Comparison of ENCODE assay signal across 9 mouse cellular contexts in genomic region chr2:137110214-137110898, GRCm38 (mm10). TPM values are rescaled to one million over a fixed set of nuclear protein-coding genes. Genes with fewer than 3 reads are reported as not detected.
DNase-seq lines count a peak whose midpoint lies in the region; ATAC-seq lines count a peak whose summit lies in the region.
"Had no signal": no experiment of that assay in that cellular context is flagged by ENCODE, and none has a peak within 500 bp of the region (broad histone marks: within the 10 kb centered on the region; RNA-seq: fewer than 3 reads in every experiment).

No protein-coding gene starts in this region.

- peaks cover 77% of the 10 kb centered on the region for H3K4me1 ChIP-seq in heart, embryonic 13.5 days
- H3K4me1 ChIP-seq in embryonic facial prominence, embryonic 14.5 days (ENCODE audit: control insufficient read depth, insufficient read depth, low read length): peaks cover 36% of the 10 kb centered on the region
- H3K4me1 ChIP-seq in neural tube, embryonic 14.5 days (ENCODE audit: control insufficient read depth, insufficient read depth, low read length): peaks cover 35% of the 10 kb centered on the region

- no peak for ATAC-seq in heart, embryonic 13.5 days (ENCODE audit: extremely low read depth, insufficient number of reproducible peaks, low FRiP score, low TSS enrichment)
- ATAC-seq in embryonic facial prominence, embryonic 14.5 days (ENCODE audit: low read depth): no peak
- ATAC-seq in neural tube, embryonic 14.5 days (ENCODE audit: low read depth): 0 out of 2 replicates have a peak, but pooled peaks have one; percentile 12
- no peak for ATAC-seq in erythroblast, adult 5-6 weeks (replicated peaks; ENCODE audit: low FRiP score, poor library complexity, severe bottlenecking)

- peak overlapping the region; percentile 94 for H3K4me2 ChIP-seq in heart, embryonic 13.5 days
- H3K4me2 ChIP-seq in embryonic facial prominence, embryonic 14.5 days (ENCODE audit: low read depth, low read length): peak overlapping the region; percentile 16
- no peak overlapping the region; the same call in 1 of the 2 replicates for H3K4me2 ChIP-seq in neural tube, embryonic 14.5 days (ENCODE audit: low read depth, low read length)

- H3K9ac ChIP-seq in heart, embryonic 13.5 days: peak overlapping the region; percentile 61; the same call in 1 of the 2 replicates
- no peak overlapping the region for H3K9ac ChIP-seq in embryonic facial prominence, embryonic 14.5 days (ENCODE audit: low read depth, low read length)
- H3K9ac ChIP-seq in neural tube, embryonic 14.5 days (replicated peaks; ENCODE audit: low read depth, low read length): no peak overlapping the region

- WGBS in heart, embryonic 13.5 days: 50% methylated on average over 4 of the region's 4 CpGs
- WGBS in embryonic facial prominence, embryonic 14.5 days: 56% methylated on average over 4 of the region's 4 CpGs
- WGBS in neural tube, embryonic 14.5 days: 13% methylated on average over 4 of the region's 4 CpGs

- no peaks in the 10 kb centered on the region for H3K9me3 ChIP-seq in heart, embryonic 13.5 days
- no peaks in the 10 kb centered on the region for H3K9me3 ChIP-seq in embryonic facial prominence, embryonic 14.5 days (ENCODE audit: control insufficient read depth, low read length)
- no peaks in the 10 kb centered on the region for H3K9me3 ChIP-seq in neural tube, embryonic 14.5 days (ENCODE audit: control insufficient read depth, low read length)

- intact Hi-C loops in heart, postnatal 36 days (cut with DNase I): loop anchor here (10.0 kb wide), 2 partner anchors 834 to 1164 kb away; no protein-coding TSS in a partner anchor

- H3K27me3 ChIP-seq in heart, embryonic 13.5 days (replicated peaks): no peaks in the 10 kb centered on the region
- no peaks in the 10 kb centered on the region for H3K27me3 ChIP-seq in embryonic facial prominence, embryonic 14.5 days (replicated peaks; ENCODE audit: control insufficient read depth, insufficient read depth, low read length)
- H3K27me3 ChIP-seq in neural tube, embryonic 14.5 days (ENCODE audit: control insufficient read depth, insufficient read depth, low read length): no peaks in the 10 kb centered on the region

- no peak for DNase-seq in heart, postnatal 36 days
- no peak for DNase-seq in embryonic facial prominence, embryonic 14.5 days (ENCODE audit: low spot score)
- peak; percentile 60 for DNase-seq in kidney, adult 9 months
- DNase-seq in thymus, adult 18-20 months: no peak
- DNase-seq in layer of hippocampus, adult 18-20 months (ENCODE audit: low spot score in 2 of 2): no peak
- DNase-seq: right cerebral cortex, postnatal 25 days had no signal

- H3K27ac ChIP-seq in heart, embryonic 13.5 days (replicated peaks): peak overlapping the region; percentile 54
- H3K27ac ChIP-seq in embryonic facial prominence, embryonic 14.5 days (replicated peaks; ENCODE audit: low read depth, low read length): no peak overlapping the region
- no peak overlapping the region for H3K27ac ChIP-seq in neural tube, embryonic 14.5 days (ENCODE audit: low read depth, low read length)

- peaks cover 10% of the 10 kb centered on the region for H3K36me3 ChIP-seq in heart, embryonic 13.5 days
- peaks cover 12% of the 10 kb centered on the region for H3K36me3 ChIP-seq in embryonic facial prominence, embryonic 14.5 days (ENCODE audit: control insufficient read depth, insufficient read depth, low read length)
- no peaks in the 10 kb centered on the region for H3K36me3 ChIP-seq in neural tube, embryonic 14.5 days (ENCODE audit: control insufficient read depth, insufficient read depth, low read length)

- H3K4me3 ChIP-seq in heart, embryonic 13.5 days: no peak overlapping the region; the same call in 1 of the 2 replicates
- no peak overlapping the region for H3K4me3 ChIP-seq in embryonic facial prominence, embryonic 14.5 days (ENCODE audit: low read depth, low read length)
- H3K4me3 ChIP-seq in neural tube, embryonic 14.5 days (ENCODE audit: low read depth, low read length): no peak overlapping the region

RNA-seq across cellular contexts. Expression of gene Jag1, which starts 6.1 kb away (rescaled TPM):
- 12.0 and 12.6 TPM in 2 replicates for polyA plus RNA-seq in heart, embryonic 13.5 days (2015; fragmentation: Nextera tagmentation; extraction: Ambion mirVana)
- total RNA-seq in heart, postnatal 36 days (2021): 10 to 100 TPM; 11.5 to 12.7 TPM
- polyA plus RNA-seq in embryonic facial prominence, embryonic 14.5 days (2014; fragmentation: Nextera tagmentation; extraction: Ambion mirVana): 25.1 and 27.5 TPM in 2 replicates
- polyA plus RNA-seq in neural tube, embryonic 14.5 days (2014; fragmentation: Nextera tagmentation; extraction: Ambion mirVana): 5.4 and 13.3 TPM in 2 replicates
- 0.63 and 0.77 TPM in 2 replicates for total RNA-seq in erythroblast, adult 5-6 weeks (2015; ENCODE audit: low replicate concordance)
- 0.14 and 0.34 TPM in 2 replicates for total RNA-seq in erythroblast, adult 5-6 weeks (2017; ENCODE audit: low replicate concordance)
- 1 to 10 TPM; 8.9 to 9.4 TPM for total RNA-seq in layer of hippocampus, adult 18-20 months (2021)

Comparison
In these comparisons a context has a peak if more than half of its experiments do, and no peak if none do; other contexts are left out.
1. RNA of gene Jag1, which starts 6.1 kb away (total RNA-seq): 11.5 to 12.7 TPM in heart, postnatal 36 days and 8.9 to 9.4 TPM in layer of hippocampus, adult 18-20 months; 0.14 to 0.77 TPM in erythroblast, adult 5-6 weeks; every median in the first group is over 4 times any median in the second.